Mouse (Mus musculus) kidney, adult 2 months (tissue): ENCODE measurements around the gene Rcor2.

Source experiments
- CTCF ChIP-seq: fragments of 200-500 bp; conservative IDR thresholded peaks from 2 replicates; pipeline ENCODE4 v1.5.1; 2011; ENCODE audit warnings: low read depth, mild to moderate bottlenecking, control low read depth, low read length, moderate library complexity, mixed read lengths; ENCODE audit not compliant: insufficient read depth, insufficient read length
- POLR2A ChIP-seq: fragments of 200-500 bp; IDR thresholded peaks from one replicate; pipeline ENCODE4 v1.6.1; 2011; ENCODE audit warnings: low read depth, low read length, control low read depth

DNA sequence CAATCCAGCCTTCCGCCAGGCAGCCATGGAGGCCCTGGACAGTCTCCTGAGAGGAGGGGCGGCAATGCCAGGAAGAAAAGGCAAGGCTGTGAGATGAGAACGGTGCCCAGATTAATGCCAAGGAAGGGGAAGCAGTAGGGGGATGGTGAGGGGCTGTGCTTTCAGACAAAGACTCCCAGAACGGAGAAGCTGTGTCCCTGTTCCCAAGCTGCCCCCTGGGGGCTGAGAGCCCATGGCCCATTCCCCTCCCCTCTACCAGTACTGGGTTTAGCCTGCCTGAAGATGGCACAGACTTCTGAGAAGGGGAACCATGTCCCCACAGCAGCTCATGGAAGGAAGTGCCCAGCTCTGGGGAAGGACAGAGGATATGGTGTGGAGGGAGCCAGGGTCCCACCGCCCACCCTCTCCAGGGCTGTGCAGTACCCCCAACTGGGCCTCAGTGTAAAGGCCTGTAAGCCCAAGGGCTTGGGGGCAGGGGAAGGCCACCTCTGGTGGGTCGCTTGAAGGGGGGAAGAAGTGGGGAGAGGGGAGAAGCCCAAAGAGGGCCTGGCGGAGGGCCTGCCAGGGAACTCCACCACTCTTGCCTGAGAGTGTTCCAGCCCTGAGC, 9.0 kb downstream of the Rcor2 start:
- no peak for TF ChIP-seq CTCF
- TF ChIP-seq POLR2A = no peak
